In genomic region chr3:121703880-121704243, GRCm38 (mm10) we compare ENCODE assay signal across 33 mouse cellular contexts. TPM values are rescaled to one million over a fixed set of nuclear protein-coding genes. Genes with fewer than 3 reads are reported as not detected.
A peak's percentile ranks its signal among the peaks of the same experiment; 100 is the strongest.
DNase-seq lines count a peak whose midpoint lies in the region; ATAC-seq and TF ChIP-seq lines count a peak whose summit lies in the region.
"Had no signal": no experiment of that assay in that cellular context is flagged by ENCODE, and none has a peak within 500 bp of the region (broad histone marks: within the 10 kb centered on the region; RNA-seq: fewer than 3 reads in every experiment).

No protein-coding gene starts in this region.

- intact Hi-C loops in heart, postnatal 36 days (cut with DNase I): no loop called here

- H3K27me3 ChIP-seq in kidney, embryonic 14.5 days (ENCODE audit: control insufficient read depth, insufficient read depth, low read length): no peaks in the 10 kb centered on the region
- H3K27me3 ChIP-seq: heart, embryonic 12.5 days; heart, embryonic 15.5 days had no signal

- peak; percentile 10 for DNase-seq in heart, adult 11 months
- DNase-seq in heart, postnatal 36 days: no peak
- DNase-seq in NIH3T3 (ENCODE audit: low read depth): peak; percentile 52
- peak; percentile 56 for DNase-seq in brain, embryonic 14.5 days (ENCODE audit: low read depth)
- DNase-seq in spleen, postnatal 10 days (ENCODE audit: low spot score in 2 of 2): no peak
- no peak for DNase-seq in gastrocnemius, postnatal 10 days
- DNase-seq: adrenal gland, postnatal 10 days; adrenal gland, postnatal 36 days; cerebellum, adult 18-20 months; cerebellum, adult 9-10 months; cerebellum, postnatal 14 days; forebrain, postnatal 0 days; gastrocnemius, postnatal 14 days; heart, adult 18-20 months; heart, postnatal 10 days; heart, postnatal 4 days; kidney, adult 11 months had no signal

- 85% methylated on average over 3 of the region's 3 CpGs for WGBS in kidney, embryonic 14.5 days

- no peak overlapping the region for H3K4me3 ChIP-seq in kidney, embryonic 14.5 days (ENCODE audit: low read length)
- H3K4me3 ChIP-seq: heart, embryonic 12.5 days; heart, embryonic 15.5 days had no signal

- no peak overlapping the region for H3K4me2 ChIP-seq in kidney, embryonic 14.5 days (replicated peaks; ENCODE audit: low read depth, low read length)
- H3K4me2 ChIP-seq: heart, embryonic 12.5 days; heart, embryonic 15.5 days; hindbrain, embryonic 14.5 days had no signal

- H3K9ac ChIP-seq in kidney, embryonic 14.5 days (ENCODE audit: low read depth, low read length): no peak overlapping the region
- H3K9ac ChIP-seq: forebrain, postnatal 0 days; heart, embryonic 12.5 days; heart, embryonic 15.5 days; hindbrain, embryonic 14.5 days had no signal

- no peaks in the 10 kb centered on the region for H3K9me3 ChIP-seq in kidney, embryonic 14.5 days (ENCODE audit: control insufficient read depth, low read length)
- H3K9me3 ChIP-seq: heart, embryonic 12.5 days; heart, embryonic 15.5 days had no signal

- no peak for TF ChIP-seq POLR2A in brain, embryonic 14.5 days (IDR thresholded peaks at IDR 0.05; ENCODE audit: borderline replicate concordance, extremely low read depth, insufficient read depth, insufficient read length, poor library complexity, severe bottlenecking)

- no peak for ATAC-seq in kidney, embryonic 14.5 days (ENCODE audit: low FRiP score, low TSS enrichment)
- ATAC-seq: CD4-positive, CD25-positive, alpha-beta regulatory T cell, adult 4 months; forebrain, embryonic 14.5 days; forebrain, postnatal 0 days had no signal

- H3K27ac ChIP-seq in kidney, embryonic 14.5 days (ENCODE audit: low read depth, low read length): no peak overlapping the region
- H3K27ac ChIP-seq: heart, embryonic 15.5 days; hindbrain, embryonic 14.5 days had no signal

- TF ChIP-seq CTCF in brain, embryonic 14.5 days (IDR thresholded peaks at IDR 0.05; ENCODE audit: borderline replicate concordance, extremely low read depth, insufficient read depth, insufficient read length): no peak

- no peaks in the 10 kb centered on the region for H3K36me3 ChIP-seq in kidney, embryonic 14.5 days (ENCODE audit: control insufficient read depth, insufficient read depth, low read length)
- H3K36me3 ChIP-seq: heart, embryonic 12.5 days; heart, embryonic 15.5 days had no signal

- no peaks in the 10 kb centered on the region for H3K4me1 ChIP-seq in kidney, embryonic 14.5 days (ENCODE audit: control insufficient read depth, insufficient read depth, low read length)

RNA-seq across cellular contexts. Expression of gene F3, which starts 19.5 kb away (rescaled TPM):
- total RNA-seq in heart, postnatal 36 days (2021): 10 to 100 TPM; 23.7 to 30.5 TPM
- polyA plus RNA-seq in brain, embryonic 14.5 days (2012; rRNA removed): 6.5 and 7.5 TPM in 2 replicates
- total RNA-seq in gastrocnemius, postnatal 10 days (2021): 1 to 10 TPM; 6.0 to 6.7 TPM
- 16.6 and 19.3 TPM in 2 replicates for polyA plus RNA-seq in kidney, embryonic 14.5 days (2014; fragmentation: Nextera tagmentation; extraction: Ambion mirVana)
- total RNA-seq: MEL had no signal
- polyA plus RNA-seq: CD4-positive, CD25-positive, alpha-beta regulatory T cell, adult 4 months had no signal

RNA-seq across cellular contexts. Expression of gene 4930432M17Rik, which starts 33.3 kb away (rescaled TPM):
- not detected for total RNA-seq in heart, postnatal 36 days (2021)
- polyA plus RNA-seq in brain, embryonic 14.5 days (2012; rRNA removed): not detected in 2 replicates
- total RNA-seq in gastrocnemius, postnatal 10 days (2021): not detected
- not detected in 2 replicates for polyA plus RNA-seq in kidney, embryonic 14.5 days (2014; fragmentation: Nextera tagmentation; extraction: Ambion mirVana)
- total RNA-seq: adrenal gland, adult 18-20 months; adrenal gland, postnatal 10 days; adrenal gland, postnatal 36 days; forebrain, postnatal 0 days; gastrocnemius, adult 18-20 months; gastrocnemius, postnatal 14 days; gastrocnemius, postnatal 4 days; heart, adult 18-20 months; heart, postnatal 10 days; heart, postnatal 4 days; MEL had no signal
- polyA plus RNA-seq: C2C12; CD4-positive, CD25-positive, alpha-beta regulatory T cell, adult 4 months; embryonic facial prominence, embryonic 11.5 days; embryonic facial prominence, embryonic 14.5 days; forebrain, embryonic 11.5 days; forebrain, embryonic 14.5 days; forebrain, postnatal 0 days; heart, embryonic 12.5 days; heart, embryonic 15.5 days; hindbrain, embryonic 11.5 days; hindbrain, embryonic 14.5 days; intestine, embryonic 14.5 days had no signal

Comparison
In these comparisons a context has a peak if more than half of its experiments do, and no peak if none do; other contexts are left out.
1. DNase-seq: peak in heart, adult 11 months (single experiment), NIH3T3 (single experiment) and brain, embryonic 14.5 days (single experiment); none in heart, postnatal 36 days (0 of 2), spleen, postnatal 10 days (0 of 2) and gastrocnemius, postnatal 10 days (single experiment).